Mouse (Mus musculus) E14TG2a.4 (cell line): Measurements from ENCODE around the gene Ccrl2.

Experiments
- H3K27me3 ChIP-seq: 2 replicates; pipeline ENCODE4 v1.6.1; 2014; ENCODE audit warnings: low read length, control low read depth; ENCODE audit not compliant: insufficient read depth
- H3K36me3 ChIP-seq: 2 replicates; pipeline ENCODE4 v1.6.1; 2014; ENCODE audit warnings: low read length, control low read depth; ENCODE audit not compliant: insufficient read depth
- H3K4me1 ChIP-seq: replicated peaks from 2 replicates; pipeline ENCODE4 v1.6.1; 2014; ENCODE audit warnings: low read depth, low read length, control low read depth
- H3K4me3 ChIP-seq: replicated peaks from 2 replicates; pipeline ENCODE4 v1.5.1; 2014; ENCODE audit warnings: mild to moderate bottlenecking, low read length
- H3K9me3 ChIP-seq: 2 replicates; pipeline ENCODE4 v1.6.1; 2014; ENCODE audit warnings: low read length, control low read depth
- CTCF ChIP-seq: conservative IDR thresholded peaks from 2 replicates; pipeline ENCODE4 v1.5.1; 2014; ENCODE audit warnings: low read length
- NANOG ChIP-seq: IDR thresholded peaks from 2 replicates; pipeline ENCODE4 v1.6.1; 2014; ENCODE audit warnings: borderline replicate concordance, low read length, mixed read lengths
- POU5F1 ChIP-seq: IDR thresholded peaks from 2 replicates; pipeline ENCODE4 v1.6.1; 2014; ENCODE audit warnings: low read length, borderline replicate concordance

The Ccrl2 gene

DNA sequence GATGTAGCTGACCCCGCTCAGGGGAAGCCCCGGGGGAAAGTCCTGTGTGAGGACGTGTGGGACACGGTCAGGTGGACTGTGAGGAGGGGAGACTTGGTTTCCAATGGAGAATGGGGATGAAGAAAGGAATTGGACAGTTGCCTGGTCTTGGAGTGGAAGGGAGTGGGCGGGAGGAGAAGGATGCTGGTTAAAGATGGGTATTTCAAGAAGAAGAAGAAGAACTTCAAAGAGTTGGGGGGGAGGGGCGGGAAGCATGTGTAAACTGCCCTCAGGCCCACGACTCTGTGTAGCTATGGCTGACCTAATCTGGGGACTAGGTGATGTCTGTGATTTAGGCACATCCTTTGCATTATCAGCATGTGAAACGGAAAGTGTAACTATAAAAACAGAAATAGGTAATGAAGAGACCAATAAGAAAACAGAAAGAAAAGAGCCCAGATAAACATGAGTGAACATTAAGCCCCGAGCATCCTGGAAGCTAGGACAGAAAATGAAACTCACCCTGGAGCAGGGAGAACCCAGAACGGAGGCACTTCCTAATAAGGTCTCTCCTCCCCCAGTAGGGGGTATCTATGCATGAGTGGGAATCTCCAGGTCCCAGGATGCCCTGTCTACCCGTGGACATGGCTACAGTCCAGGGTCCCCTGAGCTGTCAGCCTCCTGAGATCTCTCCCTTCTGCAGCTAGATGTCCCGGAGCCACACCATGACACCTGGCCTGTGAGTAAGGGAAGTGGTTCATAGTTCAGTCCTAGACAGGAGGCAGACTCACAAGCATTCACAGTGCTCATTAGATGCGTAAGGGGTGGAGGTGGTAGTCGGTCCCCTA, 438 bp upstream of the Ccrl2 start:
- Histone ChIP-seq H3K4me1 (peaks cover 20% of the 10 kb centered on the region), H3K27me3 (peaks cover 20% of the 10 kb centered on the region), H3K36me3 (no peaks in the 10 kb centered on the region), H3K9me3 (no peaks in the 10 kb centered on the region), H3K4me3 (no peak overlapping the region)
- TF ChIP-seq POU5F1 = no peak
- no peak for TF ChIP-seq NANOG
- no peak for TF ChIP-seq CTCF

DNA sequence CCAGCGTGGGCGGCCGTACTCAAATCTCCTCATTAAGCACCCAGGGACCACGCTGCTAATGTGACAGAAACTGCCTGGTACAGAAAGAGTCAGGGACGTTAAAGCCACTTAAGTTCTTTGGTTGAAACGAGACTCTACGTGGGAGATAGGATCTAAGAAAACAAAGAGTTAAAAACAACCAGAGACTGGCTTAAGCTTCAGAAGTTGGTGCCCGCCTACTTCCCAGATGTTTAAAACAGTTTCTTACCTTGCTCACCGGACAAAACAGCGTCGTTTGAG, 861 bp downstream of the Ccrl2 start:
- TF ChIP-seq CTCF (no peak), POU5F1 (no peak), NANOG (no peak)
- Histone ChIP-seq H3K4me1 (peaks cover 20% of the 10 kb centered on the region), H3K4me3 (no peak overlapping the region), H3K9me3 (no peaks in the 10 kb centered on the region), H3K27me3 (peaks cover 20% of the 10 kb centered on the region), H3K36me3 (no peaks in the 10 kb centered on the region)

DNA sequence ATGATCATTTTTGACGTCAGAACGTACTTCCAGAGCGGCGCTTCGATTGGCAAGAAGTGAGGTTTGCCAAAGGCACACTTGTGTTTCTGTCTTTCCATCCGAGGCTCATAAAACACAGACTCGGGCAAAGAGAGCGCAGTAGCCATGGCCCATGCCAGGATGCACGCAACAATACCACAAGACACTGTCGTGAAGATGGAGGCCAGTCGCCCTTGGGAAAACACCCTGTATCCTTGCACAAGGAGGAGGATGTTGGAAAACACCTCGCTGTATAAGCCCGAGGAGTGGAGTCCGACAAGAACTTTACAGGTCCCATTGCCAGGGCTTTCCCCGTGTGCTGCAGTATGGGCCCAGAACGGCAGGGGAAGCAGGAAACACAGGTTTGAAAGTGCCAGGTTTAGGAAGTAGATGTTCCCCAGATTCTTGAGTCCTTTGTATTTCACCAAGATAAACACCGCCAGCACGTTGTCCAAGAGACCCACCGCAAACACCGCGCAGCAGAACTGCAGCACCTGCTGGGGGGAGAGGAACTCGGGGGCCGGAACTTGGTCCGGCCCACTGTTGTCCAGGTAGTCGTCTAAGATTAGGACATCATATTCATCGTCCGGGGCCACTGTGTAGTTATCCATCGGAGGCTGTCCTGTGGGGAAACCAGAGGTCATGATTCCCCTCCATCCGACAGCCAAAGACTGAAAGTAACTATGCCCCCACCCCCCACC, 1.4 kb downstream of the Ccrl2 start:
- TF ChIP-seq CTCF (no peak), NANOG (no peak), POU5F1 (no peak)
- Histone ChIP-seq H3K27me3 (peaks cover 20% of the 10 kb centered on the region), H3K4me3 (peak overlapping the region; percentile 61), H3K4me1 (peaks cover 20% of the 10 kb centered on the region), H3K9me3 (no peaks in the 10 kb centered on the region), H3K36me3 (no peaks in the 10 kb centered on the region)

DNA sequence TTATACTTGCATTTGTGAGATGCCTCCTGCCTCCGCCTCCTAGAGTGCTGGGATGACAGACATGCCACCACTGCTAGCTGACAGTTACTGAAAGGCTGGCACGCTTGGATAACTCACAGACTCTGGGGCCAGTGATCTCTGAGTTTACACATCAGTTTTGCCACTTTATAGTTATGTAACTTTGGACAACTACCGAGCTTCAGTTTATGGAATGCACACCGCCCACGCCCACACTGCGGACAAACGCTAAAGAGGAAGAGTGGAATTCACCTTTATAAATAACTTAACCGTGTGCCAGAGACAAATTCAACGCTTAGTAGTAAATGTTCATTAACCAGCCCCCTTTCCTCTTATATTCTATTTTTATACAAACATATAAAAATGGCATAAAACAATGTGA, 2.4 kb downstream of the Ccrl2 start:
- no peaks in the 10 kb centered on the region for H3K9me3 ChIP-seq
- H3K27me3 ChIP-seq = peaks cover 20% of the 10 kb centered on the region
- no peak overlapping the region for H3K4me3 ChIP-seq
- TF ChIP-seq POU5F1 = no peak
- TF ChIP-seq CTCF = no peak
- no peak for TF ChIP-seq NANOG
- peaks cover 20% of the 10 kb centered on the region for H3K4me1 ChIP-seq
- H3K36me3 ChIP-seq = no peaks in the 10 kb centered on the region

DNA sequence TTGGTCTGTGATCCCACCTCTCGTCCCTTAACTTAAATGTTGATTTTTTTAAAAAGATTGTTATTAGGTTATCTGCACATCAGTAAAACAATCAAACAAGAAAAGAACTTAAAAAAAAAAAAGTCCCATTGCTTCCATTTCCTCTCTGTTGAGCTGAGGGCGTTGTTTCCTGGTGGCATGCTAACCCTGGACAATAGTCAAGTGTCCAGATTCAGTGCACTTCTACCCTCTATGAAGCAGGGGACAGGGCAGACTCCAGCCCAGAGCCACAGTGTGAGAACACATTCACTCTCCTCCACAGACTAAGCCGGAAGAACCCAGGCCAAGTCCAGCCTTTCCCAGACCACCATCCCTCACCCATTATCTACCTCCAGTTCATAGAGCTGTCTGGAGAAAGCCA, 8.9 kb downstream of the Ccrl2 start:
- H3K4me1 ChIP-seq = peaks cover 4% of the 10 kb centered on the region; the same call in 1 of the 2 replicates
- TF ChIP-seq CTCF (no peak), POU5F1 (no peak), NANOG (no peak)
- H3K36me3 ChIP-seq = no peaks in the 10 kb centered on the region
- no peaks in the 10 kb centered on the region for H3K27me3 ChIP-seq
- H3K4me3 ChIP-seq = no peak overlapping the region
- H3K9me3 ChIP-seq = no peaks in the 10 kb centered on the region

DNA sequence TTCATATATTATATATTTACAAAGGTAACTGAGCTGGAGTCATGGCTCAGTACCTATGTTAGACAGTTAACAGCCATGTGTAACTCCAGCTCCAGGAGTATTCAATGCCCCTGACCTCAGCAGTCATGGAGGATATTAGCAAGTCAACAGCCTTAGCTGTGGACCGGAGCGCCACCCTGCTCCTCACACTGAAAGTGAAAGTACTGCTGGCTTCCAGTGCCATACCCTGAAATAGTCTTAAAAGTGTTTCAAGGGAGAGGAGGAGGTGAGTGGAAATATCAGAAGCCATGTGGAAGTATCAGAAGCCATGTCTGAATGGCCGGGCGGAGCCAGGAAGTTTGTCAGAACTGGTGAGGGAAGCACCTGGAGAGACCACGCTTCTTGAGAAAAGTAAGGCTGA, 10.1 kb downstream of the Ccrl2 start:
- Histone ChIP-seq H3K4me3 (no peak overlapping the region), H3K4me1 (peaks cover 4% of the 10 kb centered on the region; the same call in 1 of the 2 replicates), H3K36me3 (no peaks in the 10 kb centered on the region), H3K27me3 (no peaks in the 10 kb centered on the region), H3K9me3 (no peaks in the 10 kb centered on the region)
- no peak for TF ChIP-seq CTCF

DNA sequence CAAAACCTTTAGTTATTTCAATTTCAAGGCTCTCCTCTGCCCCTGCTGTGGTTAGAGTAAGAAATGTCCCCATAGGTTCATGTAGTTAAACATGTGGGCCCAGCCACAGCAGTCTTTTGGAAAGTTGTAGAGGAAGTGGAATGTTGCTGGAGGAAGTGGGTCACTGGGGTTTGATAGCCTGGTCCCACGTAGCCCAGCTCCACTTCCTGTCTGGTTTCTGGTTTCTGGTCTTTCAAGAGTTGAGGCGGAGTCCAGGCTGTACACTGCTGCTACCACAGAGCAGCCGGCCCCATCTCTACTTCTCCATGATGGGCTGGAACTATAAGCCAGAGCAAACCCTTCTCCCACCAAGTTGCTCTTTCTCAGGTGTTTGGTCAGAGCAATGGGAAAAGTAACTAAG, 11.1 kb downstream of the Ccrl2 start:
- H3K27me3 ChIP-seq = no peaks in the 10 kb centered on the region
- TF ChIP-seq CTCF (no peak), POU5F1 (no peak), NANOG (no peak)
- no peaks in the 10 kb centered on the region for H3K36me3 ChIP-seq
- peaks cover 4% of the 10 kb centered on the region; the same call in 1 of the 2 replicates for H3K4me1 ChIP-seq
- H3K4me3 ChIP-seq = no peak overlapping the region
- no peaks in the 10 kb centered on the region for H3K9me3 ChIP-seq

DNA sequence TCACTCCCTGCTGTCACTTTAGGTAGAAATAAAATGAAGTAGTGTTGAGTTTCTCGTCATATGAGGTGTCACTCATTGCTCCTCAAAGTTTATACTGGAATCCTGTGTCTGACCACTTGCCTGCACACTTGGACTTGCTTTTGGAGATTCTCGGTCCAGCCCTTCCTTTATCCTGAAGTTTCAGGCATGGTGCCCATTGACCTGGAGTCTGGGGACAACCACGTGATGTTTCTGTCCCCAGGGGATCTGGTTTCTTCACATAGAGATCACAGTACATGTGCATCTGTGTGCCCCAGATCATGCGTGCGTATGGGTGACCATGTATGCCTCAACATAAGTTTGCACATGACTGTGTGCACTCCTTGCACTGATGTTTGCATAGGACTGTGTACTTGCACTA, 15.1 kb downstream of the Ccrl2 start:
- Histone ChIP-seq H3K9me3 (no peaks in the 10 kb centered on the region), H3K4me3 (no peak overlapping the region), H3K27me3 (no peaks in the 10 kb centered on the region), H3K4me1 (peaks cover 1% of the 10 kb centered on the region; the same call in 1 of the 2 replicates), H3K36me3 (no peaks in the 10 kb centered on the region)
- TF ChIP-seq NANOG (no peak), CTCF (no peak), POU5F1 (no peak)
